Mouse (Mus musculus) spleen, adult 12 weeks (tissue): ENCODE data around the gene Fam78a.
A peak's percentile ranks its signal among the peaks of the same experiment; 100 is the strongest.

Source experiments
- DNase-seq: peaks from one replicate; pipeline ENCODE4 v3.0.0; 2022; ENCODE audit warnings: low spot score

Fam78a gene

DNA sequence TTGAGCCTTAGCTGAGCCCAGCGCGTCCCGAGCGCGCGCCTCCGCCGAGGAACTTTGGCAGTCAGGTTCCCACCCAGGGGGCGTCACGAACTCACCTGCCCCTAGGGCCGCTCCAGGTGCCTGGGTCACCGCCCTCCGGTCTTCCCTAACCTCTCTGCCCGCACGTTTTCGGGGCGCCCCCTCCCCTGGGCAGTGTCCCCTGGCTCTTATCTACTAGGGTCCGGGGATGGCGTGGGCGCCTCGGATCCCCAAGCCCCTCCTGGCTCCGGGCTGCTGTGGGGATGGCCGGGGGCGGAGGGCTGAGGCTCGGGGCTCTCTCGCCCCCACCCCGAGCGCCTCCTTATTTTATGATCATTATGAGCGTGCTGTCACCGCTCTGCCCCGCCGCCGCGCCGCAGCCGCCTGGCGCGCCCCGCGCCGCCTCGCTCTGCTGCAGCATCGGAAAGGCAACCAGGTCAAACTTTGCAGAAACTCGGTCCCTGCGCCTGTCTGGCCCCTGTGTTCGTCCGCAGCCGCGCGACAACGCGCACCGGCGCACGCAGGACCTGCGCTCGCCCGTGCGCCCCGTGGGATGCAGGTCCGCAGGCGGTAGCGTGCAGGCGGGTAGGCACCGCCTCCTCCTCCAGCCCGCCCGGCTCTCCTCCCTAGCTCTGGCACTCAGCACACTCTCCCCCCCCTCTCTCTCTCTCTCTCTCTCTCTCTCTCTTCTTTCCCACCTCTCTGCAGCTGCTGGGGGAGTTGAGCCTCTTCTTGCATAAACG, at the start of gene Fam78a:
Fam78a (minus strand) TSS at position 747 of the 761 bp plus-strand sequence.
- peak; percentile 44 for DNase-seq

DNA sequence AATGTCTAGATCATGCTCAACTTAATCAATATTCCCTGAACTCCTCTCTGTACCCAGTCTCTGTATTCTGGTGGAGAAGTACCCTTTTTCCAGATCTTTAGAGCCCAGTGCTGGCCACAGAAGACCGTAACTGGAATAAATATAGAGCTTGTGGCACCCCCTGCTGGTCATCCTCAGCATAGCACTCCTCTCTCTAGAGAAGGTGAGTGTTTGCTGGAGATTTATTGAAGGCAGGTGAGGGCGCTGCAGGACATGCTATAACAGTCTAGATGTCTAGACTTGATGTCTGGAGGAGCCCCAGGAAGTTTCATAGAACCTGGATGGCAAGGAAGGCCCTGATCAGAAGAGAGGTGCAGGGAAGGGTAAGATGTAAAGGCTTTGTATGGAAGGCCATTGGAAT, 49.4 kb upstream of the Fam78a start:
- DNase-seq: peak; percentile 84

DNA sequence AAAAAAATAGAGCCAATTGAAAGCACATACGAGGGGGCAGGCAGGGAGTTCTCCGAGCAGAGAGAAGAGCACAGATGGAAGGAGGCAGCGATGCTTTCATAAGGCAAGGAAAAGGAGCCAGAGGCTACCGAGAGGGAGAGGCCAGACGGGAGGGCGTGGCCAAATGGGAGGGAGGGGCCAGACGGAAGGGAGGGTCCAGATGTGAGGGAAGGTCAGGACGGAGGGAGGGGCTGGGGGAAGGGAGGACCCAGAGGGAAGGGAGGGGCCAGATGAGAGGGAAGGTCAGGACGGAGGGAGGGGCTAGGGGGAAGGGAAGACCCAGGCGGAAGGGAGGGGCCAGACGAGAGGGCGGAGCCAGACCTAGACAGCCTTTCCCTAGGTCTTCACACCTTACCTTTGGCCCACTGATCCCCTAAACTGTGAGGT, 47.9 kb upstream of the Fam78a start:
- DNase-seq: peak; percentile 80

DNA sequence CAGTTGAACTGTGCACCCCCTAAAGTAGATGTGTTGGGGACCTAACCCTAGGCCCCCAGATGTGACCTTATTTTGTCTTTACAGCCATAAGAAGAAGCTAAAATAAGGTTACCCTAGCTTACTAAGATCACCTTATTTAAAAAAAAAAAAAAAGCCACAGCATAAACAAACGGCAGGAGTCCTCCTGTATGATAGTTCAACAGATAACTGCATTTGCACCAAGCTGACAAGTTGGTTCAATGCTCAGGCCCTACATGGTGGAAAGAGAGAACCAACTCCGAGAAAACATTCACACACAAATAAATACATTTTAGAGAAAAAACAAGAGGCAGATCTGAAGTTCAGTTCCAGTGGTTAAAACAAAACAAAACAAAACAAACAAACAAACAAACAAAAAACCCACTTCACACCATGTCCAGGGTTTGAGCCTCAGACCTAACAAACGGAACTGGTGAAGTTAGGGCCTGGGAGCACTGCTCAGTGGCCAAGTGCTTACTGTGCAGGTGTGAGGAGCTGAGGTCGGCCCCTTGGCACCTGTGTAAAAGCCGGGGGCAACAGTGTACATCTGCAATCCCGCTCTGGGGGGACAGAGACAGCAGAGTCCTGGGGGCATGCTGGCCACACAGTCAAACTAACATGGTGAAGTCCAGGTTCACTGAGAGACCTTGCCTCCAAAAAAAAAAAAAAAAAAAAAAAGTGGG, 47.4 kb upstream of the Fam78a start:
- DNase-seq: no peak

DNA sequence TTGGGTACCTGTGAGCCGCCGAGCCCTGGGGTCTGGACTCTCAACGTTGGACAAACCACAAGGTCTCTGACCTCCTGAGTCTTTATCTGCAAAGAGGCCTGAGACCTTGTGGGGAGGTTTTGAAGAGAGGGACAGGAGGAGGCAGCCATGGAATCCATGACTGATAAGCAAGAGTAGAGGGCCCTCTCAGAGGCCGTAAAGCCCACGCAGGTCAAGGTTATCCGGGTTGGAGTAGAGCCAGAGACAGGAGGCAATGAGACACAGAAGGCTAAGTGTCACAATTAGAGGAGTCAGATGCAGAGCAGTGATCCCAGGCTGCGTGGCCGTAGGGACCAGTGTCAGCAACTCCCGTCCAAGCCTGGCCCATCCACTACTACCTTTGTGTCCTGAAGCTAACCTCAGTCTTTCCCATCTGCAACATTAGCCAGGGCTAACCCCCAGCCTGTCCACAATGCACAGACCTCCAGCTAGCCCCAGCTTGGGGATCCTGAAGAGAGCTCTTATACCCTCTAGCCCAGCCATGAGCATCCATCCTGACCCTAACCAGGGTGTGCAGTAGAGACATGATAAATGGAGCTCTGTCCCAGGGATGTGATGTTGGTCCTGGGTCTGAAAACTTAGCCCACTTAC, 46.7 kb upstream of the Fam78a start:
- no peak for DNase-seq

DNA sequence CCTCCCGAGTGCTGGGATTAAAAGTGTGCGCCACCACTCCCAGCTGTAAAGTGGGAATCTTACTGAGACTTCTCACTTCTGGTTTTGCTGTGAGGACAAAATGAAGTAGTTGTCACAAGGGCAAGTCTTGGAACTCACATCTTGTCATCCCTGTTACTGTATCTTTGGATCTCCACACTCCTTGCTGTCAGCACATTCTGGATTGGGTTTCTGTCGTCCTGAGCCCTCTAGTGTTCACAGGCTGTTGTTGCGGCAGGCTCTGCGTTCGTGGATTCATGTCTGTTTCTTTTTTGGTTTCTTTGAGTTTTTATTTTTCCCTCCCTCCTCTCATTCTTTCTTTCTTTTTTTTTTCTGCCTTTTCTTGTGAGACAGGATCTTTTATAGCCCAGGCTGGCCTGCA, 45.8 kb upstream of the Fam78a start:
- DNase-seq: no peak

DNA sequence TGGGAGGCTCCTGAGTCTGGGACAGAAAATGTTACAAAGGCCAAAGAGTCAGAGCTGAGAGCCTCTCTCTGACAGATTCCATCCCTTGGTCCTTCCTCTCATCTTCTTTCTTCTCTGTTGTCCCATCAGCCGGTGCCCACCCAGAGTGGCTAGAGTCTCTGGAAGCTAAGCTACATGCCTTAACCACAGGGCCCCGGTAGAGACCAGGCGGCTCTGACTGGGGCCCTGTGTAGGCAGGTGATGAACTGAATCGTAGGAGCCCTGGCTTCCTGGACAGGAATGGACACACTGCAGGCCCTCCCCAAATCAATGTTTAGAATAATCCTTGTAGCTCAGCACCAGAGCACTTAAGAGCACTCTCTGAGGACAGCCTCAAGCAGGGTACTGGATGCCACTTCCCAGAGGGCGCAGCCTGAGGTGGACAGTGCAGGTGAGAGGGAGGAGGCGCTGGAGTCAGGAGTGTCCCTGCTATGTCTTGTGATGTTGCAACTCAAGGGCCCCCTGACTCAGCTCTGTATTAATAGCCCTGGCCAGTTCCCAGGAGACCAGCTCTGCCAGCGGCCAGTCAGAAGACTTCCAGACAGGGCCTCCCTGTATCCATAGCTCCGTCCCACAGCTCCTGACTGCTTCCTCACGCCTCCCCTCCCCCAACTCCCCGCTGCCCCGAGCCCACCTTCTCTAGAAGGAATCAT, 44.9 kb upstream of the Fam78a start:
- DNase-seq: no peak

DNA sequence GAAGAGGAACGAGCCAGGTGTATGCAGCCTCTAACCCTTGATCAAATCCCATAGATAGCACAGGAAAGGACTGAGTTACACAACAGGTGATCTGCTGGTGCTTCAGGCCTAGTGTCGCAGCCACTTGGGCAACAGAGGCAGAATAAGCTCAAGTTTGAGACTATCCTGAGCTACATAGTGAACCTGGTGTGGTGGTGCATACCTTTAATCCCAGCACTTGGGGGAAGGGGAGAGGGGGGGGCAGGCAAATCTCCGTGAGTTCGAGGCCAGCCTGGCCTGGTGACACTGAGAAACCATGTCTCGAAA, 43.8 kb upstream of the Fam78a start:
- no peak for DNase-seq

DNA sequence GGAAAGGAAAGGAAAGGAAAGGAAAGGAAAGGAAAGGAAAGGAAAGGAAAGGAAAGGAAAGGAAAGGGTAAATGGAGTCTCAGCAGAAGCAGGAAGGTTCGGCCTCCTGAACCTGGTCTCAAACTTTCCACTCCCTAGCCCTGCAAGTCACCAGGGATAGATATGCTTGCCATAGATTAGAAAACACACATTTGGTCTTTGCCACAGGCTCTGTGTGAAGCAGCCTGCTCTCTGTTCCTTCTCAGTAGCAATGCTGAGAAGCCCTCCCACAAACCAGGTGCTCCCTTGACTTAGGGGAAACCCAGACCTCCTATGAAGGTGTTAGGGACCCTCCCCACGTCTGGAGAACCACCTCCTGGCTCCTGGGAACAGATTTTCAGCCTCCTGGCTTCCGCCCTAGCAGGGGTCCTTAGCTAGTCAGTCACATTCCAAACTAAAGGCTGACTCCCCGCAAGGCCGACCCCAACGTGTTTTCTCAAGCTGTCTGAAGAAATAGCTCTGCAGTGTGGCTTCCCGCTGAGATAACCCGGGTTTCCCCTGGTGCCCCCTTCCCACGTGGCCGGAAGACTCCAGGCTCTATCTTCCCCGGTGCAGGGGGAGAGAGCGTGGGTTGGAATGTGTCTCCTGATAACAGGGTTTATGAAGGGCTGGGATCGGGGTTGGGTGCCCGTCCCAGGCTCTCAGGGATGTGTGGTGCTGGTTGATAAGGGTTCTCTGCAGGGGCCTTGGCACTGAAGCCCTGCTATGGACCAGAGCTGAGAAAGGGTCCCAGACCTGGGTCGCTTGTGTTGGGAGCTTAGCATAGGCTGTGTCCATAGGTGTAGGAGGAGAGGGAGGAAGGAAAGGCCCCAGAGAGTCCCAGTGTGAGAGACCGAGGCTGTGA, 43.2 kb upstream of the Fam78a start:
- peak; percentile 80 for DNase-seq

DNA sequence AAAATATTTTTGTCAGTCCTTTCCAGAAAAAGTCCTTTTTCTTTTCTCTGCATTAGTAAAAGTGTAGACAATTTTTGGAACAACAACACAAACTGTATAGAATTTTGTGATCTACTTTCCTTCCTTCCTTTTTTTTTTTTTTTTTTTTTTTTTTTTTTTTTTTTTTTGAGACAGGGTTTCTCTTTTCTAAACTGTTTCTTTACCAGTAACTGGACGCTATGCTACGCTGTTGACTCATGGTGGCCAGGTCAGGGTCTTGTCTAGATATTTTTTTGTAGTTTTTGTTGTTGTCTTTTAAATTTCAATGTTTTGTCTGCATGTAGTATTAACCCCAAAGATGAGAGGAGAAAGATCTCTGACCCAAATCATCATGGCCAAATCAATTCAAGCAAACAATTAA, 37.1 kb upstream of the Fam78a start:
- no peak for DNase-seq

DNA sequence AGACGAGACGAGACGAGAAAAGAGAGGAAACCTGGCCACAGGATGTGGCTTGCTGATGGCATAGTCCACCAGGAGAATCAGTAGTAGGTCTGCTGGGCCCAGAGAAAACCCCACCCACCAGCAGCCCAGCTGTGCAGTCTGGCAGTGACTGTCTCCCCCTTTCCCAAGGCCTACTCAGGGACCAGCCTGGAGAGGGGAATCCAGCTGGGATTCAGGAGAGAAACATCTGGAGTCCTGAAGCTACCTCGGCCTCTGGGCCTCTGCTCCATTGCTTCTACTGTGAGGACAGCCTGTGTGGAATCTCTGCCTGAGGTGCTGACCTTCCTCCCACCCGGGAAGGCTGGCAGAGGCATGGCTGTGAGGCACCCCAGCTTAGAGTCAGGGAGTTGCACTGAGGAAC, 36.5 kb upstream of the Fam78a start:
- no peak for DNase-seq

DNA sequence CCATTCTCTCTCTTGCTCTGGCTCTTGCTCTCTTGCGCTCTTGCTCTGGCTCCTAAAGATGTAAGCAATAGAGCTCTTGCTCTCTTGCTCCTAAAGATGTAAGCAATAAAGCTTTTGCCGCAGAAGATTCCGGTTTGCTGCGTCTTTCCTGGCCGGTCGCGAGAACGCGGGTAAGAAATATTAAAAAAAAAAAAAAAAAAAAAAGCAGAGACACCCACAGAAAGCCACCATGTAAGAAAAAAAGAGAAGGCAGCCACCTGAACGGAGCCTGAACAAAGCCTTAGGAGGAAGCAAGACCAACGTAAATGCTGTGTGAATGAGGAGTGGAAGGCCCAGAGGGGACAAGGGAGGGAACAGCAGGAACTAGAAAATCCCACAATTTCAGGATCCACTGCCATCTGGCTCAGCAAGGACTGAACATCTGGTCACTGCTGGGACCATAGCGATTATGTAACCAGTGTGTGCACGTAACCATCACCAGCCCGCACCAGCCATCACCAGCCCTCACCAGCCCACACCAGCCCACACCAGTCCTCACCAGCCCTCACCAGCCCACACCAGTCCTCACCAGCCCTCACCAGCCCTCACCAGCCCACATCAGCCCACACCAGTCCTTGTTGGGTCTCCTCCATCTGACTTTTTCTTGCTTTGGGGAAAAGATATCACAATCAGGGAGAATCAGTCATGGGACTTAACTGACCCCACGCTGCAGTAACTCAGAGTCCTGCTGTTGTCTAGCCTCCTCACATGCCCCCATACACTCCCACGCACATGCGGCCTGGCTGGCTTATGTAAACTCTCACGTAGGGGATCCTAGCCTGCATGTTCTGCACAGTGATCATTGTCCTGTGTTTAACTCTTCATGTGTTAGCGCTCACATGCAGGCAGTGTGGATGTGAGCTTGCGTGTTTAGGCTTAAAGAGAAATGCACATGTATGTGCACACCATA, 35.4 kb upstream of the Fam78a start:
- DNase-seq: no peak

DNA sequence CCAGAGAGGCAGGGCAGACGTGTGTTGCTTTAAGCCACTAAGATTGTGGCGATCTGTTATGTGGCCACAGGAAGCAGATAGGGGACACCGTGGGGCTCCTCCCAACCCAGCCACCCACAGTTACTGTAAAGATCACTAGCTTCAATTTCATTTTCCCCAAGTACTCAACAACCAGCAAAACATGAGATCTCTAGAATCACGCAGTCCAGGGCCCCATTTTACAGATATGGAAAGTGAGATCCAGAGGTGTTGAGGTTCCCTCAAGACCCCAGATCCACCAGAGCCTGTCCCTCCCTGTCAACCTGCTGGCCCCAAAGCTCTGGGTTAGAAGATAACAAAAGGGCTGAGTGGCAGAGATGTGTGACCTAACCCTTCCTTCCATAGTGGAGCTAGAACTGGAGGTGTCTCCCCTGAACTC, 31.2 kb upstream of the Fam78a start:
- DNase-seq: no peak

DNA sequence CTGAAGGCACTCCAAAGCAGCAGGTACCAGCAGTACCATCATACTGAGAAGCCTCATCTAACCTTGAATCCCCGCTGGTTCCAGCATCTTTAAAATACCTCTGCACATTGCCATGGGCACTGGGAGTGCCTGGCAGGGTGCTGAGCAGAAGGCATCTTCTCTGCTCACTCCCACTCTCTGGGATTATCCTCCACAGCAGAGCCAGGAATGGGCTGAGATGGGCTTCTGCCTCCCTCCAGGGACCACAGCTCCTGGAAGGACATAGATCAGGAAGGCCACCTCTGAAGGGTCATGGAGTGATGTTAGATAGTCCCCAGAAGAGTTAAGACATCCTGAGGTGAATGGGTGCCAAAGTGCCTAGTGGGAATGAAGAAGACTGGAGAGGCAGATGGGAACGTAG, 27.9 kb upstream of the Fam78a start:
- DNase-seq: no peak

DNA sequence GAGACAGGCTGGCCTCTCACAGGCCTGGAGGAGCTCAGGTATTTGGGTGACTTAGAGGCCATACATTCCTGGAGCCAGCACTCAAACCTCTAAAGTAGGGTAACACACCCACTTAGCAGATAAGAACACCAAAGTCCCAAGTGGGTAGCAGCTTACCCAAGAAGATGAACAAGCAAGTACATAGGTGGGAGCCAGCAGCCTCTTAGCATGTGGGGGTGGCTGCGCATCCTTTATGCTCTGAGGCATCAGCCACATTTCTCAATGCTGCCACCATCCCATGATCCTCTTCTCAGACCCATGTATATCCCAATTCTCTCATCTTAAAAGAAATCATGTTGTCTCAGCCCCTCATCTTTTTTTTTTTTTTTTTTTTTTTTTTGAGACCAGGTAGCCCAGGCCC, 26.6 kb upstream of the Fam78a start:
- DNase-seq: no peak

DNA sequence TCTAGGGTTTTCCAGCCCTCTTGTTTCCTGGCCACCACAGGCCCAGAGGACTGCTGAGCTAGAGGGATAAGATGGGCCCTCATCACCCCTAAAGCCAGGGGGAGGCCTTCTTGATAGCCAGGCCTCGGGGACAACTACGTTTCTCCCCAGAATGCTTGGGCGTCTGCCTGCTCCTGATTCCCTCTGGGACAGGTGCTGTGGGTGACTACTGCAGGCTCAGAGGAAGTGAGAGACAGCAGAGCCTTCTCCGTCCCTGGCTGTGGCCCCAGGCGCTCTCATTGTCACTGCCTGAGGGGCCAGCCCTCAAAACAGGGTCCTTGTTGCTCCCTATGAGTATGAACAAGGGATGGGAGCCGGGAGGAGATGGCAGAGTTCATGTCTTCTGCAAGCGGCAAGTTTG, 21.3 kb upstream of the Fam78a start:
- no peak for DNase-seq

DNA sequence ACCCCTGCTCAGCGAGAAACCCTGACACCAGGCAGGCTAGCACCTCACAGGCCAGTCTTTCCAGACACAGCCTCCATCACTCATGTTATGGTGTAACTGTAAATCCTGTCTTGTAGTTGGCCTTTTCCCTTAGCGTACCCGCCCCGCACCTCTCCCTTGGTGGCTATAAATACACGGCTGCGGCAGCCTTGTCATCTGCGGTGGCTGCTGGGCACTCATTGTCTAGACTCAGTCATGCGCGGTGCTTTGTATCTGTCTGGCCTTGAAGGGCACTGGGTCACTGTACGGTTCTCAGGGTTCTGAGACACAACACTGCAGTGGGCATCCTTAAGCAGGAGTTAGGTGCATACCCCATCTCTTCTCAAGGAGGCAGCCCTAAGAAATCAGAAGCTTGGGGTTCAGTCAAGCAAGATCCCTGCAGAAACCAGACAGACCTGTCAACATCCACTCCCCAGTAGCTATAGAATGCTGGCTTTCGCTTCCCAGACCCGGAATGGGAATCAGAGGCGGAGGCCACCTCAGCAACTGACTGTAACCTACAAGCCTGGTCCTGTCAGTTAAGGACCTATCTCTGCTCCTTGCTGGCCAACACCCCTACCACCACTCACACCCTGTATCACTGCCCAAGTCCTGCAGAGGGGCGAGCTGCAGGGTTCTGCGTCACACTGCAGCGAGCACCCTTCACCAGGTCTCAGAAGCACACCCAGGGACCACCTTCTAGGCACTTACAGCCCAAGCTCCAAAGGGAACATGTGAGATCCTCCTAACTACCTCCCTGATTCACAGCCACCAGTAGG, 20.7 kb upstream of the Fam78a start:
- DNase-seq: no peak

DNA sequence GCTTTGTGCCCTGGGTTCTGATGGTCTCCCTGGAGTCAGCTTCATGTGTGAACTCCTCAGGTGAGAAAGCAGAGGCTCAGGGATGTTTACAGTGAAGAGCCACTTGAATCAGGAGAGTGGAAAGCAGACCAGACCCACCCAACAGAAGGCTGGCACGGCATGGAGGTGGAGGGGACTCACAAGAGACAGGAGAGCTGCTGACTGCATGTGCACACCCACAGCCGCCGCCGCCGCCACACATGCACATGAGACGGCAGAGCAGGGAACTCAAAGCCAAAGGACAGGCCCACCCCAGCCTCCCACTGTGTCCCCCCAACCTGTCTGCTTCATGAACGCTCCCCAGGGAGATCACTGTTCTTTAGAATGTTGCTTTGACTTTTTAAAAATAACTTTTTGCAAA, 19.5 kb upstream of the Fam78a start:
- DNase-seq: no peak

DNA sequence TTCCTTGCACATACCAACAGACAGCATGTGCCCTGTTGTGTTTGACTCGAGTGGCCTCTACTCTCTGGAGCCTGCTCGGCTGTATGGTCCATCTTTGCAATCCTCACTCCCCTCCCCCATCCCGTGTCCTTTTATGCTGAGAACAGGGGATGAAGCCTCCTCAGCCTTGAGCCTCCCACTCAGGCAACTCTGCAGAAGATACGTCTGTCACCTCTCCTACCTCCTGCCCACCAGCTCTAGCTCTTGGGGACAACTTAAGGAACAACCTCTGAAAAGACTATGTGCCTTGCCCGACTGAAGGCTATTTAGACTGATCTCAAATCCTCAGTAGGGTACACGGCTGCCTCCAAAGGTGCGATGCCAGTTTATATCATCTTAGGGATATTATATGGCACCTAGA, 18.9 kb upstream of the Fam78a start:
- no peak for DNase-seq

DNA sequence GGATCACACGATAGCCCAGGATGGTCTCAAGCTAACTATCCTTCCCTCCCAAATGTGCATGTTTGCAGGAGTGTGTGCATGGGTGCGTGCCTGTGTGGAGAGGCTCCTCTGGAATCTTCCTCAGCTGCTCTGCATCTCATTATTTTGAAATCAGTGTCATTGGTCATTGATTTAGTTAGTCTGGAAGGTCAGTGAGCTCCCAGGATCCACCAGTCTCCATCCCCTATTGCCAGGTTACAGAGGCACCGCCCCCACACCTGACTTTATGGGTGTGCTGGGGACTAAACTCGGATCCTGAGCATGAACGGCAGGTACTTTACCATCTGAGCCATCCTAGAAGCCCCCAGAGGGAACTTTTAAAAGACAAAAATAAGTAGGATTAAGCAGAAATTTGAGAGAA, 18.3 kb upstream of the Fam78a start:
- no peak for DNase-seq
